Mouse (Mus musculus) cerebellum, adult 9-10 months (tissue): ENCODE results near the gene Abcb9.

Source experiments
- DNase-seq: peaks from one replicate; pipeline ENCODE4 v3.0.0; 2022

The Abcb9 gene

GRCm38 (mm10) chr5:124095596-124096232, at the start of gene Abcb9:
Gene Abcb9, minus strand, starts transcription at chr5:124095798.
- peak; percentile 99 for DNase-seq

GRCm38 (mm10) chr5:124138066-124138465, 42.5 kb upstream of the Abcb9 start:
- peak; percentile 30 for DNase-seq

- no peak for DNase-seq
Observed at GRCm38 (mm10) chr5:124134261-124134660, 38.7 kb upstream of the Abcb9 start.

GRCm38 (mm10) chr5:124125093-124125492, 29.5 kb upstream of the Abcb9 start:
- no peak for DNase-seq

GRCm38 (mm10) chr5:124122357-124122756, 26.8 kb upstream of the Abcb9 start:
- DNase-seq: no peak

- DNase-seq: peak; percentile 19
Observed at GRCm38 (mm10) chr5:124119204-124119603, 23.6 kb upstream of the Abcb9 start.

- DNase-seq: peak; percentile 76
Observed at GRCm38 (mm10) chr5:124115990-124116845, 20.6 kb upstream of the Abcb9 start, which contains the start of gene Arl6ip4. Gene Arl6ip4, plus strand, starts transcription at chr5:124116089.

- DNase-seq: no peak
Observed at GRCm38 (mm10) chr5:124115531-124115930, 19.9 kb upstream of the Abcb9 start.

- peak; percentile 59 for DNase-seq
Observed at GRCm38 (mm10) chr5:124114276-124115025, 18.9 kb upstream of the Abcb9 start.

GRCm38 (mm10) chr5:124113030-124113429, 17.4 kb upstream of the Abcb9 start:
- peak; percentile 74 for DNase-seq

- no peak for DNase-seq
Observed at GRCm38 (mm10) chr5:124112531-124112930, 16.9 kb upstream of the Abcb9 start.

GRCm38 (mm10) chr5:124111742-124112497, 16.3 kb upstream of the Abcb9 start, which contains the start of gene Ogfod2:
Gene Ogfod2, plus strand, starts transcription at chr5:124112297.
- DNase-seq: peak; percentile 95

GRCm38 (mm10) chr5:124111077-124111741, 15.6 kb upstream of the Abcb9 start:
- peak; percentile 75 for DNase-seq

GRCm38 (mm10) chr5:124103552-124103951, 8.0 kb upstream of the Abcb9 start:
- DNase-seq: no peak

GRCm38 (mm10) chr5:124103020-124103419, 7.4 kb upstream of the Abcb9 start:
- no peak for DNase-seq

- no peak for DNase-seq
Observed at GRCm38 (mm10) chr5:124102326-124102725, 6.7 kb upstream of the Abcb9 start.

GRCm38 (mm10) chr5:124100128-124101044, 4.8 kb upstream of the Abcb9 start:
- no peak for DNase-seq

GRCm38 (mm10) chr5:124098923-124099322, 3.3 kb upstream of the Abcb9 start:
- peak; percentile 28 for DNase-seq

GRCm38 (mm10) chr5:124095077-124095581, 469 bp downstream of the Abcb9 start:
- peak; percentile 70 for DNase-seq

GRCm38 (mm10) chr5:124093852-124094604, 1.6 kb downstream of the Abcb9 start:
- no peak for DNase-seq
